Mouse (Mus musculus) liver, adult 2 months (tissue): ENCODE results near the gene Cdh4.

Source experiments
- CTCF ChIP-seq: fragments of 200-500 bp; IDR thresholded peaks from 2 replicates; pipeline ENCODE4 v1.5.1; 2011; ENCODE audit warnings: low read depth, low read length, control low read depth
- POLR2A ChIP-seq: fragments of 200-500 bp; IDR thresholded peaks from 2 replicates; pipeline ENCODE4 v1.6.1; 2011; ENCODE audit warnings: low read length, control low read depth; ENCODE audit not compliant: insufficient read depth; ENCODE audit errors: extremely low read depth

GRCm38 (mm10) chr2:179774440-179775110 lies 332.3 kb downstream of the Cdh4 start:
- no peak for TF ChIP-seq CTCF
- TF ChIP-seq POLR2A = no peak
